Mouse (Mus musculus): ENCODE results near the gene Crabp1. TPM values are rescaled to one million over a fixed set of nuclear protein-coding genes. Genes with fewer than 3 reads are reported as not detected.

Gene Crabp1
- polyA plus RNA-seq, 1 experiment: 5.4 TPM

GRCm38 (mm10) chr9:54784003-54784402, 19.5 kb downstream of the Crabp1 start:
- Histone ChIP-seq H3K27ac (ENCODE audit: control insufficient read depth, insufficient read depth, low read length) (no peak overlapping the region), H3K27me3 (ENCODE audit: control insufficient read depth, insufficient read depth, low read length) (no peaks in the 10 kb centered on the region), H3K36me3 (ENCODE audit: control insufficient read depth, insufficient read depth, low read length) (no peaks in the 10 kb centered on the region), H3K4me1 (replicated peaks; ENCODE audit: control insufficient read depth, insufficient read depth, low read length) (no peaks in the 10 kb centered on the region), H3K4me3 (ENCODE audit: control insufficient read depth, insufficient read depth, low read length) (no peak overlapping the region)
- DNase-seq: no peak
- TF ChIP-seq CTCF (IDR thresholded peaks at IDR 0.05; ENCODE audit: borderline replicate concordance, control insufficient read depth, extremely low read depth, insufficient read depth, low read length, poor library complexity) (no peak), POLR2A (IDR thresholded peaks at IDR 0.05; ENCODE audit: control insufficient read depth, extremely low read depth, insufficient read depth, low read length, poor library complexity) (no peak)
- 80% methylated on average over 3 of the region's 3 CpGs for WGBS

- H3K27me3 ChIP-seq (ENCODE audit: control insufficient read depth, insufficient read depth, low read length): no peaks in the 10 kb centered on the region
- 85% methylated on average over 3 of the region's 3 CpGs for WGBS
- no peak overlapping the region for H3K27ac ChIP-seq (ENCODE audit: control insufficient read depth, insufficient read depth, low read length)
- TF ChIP-seq POLR2A (IDR thresholded peaks at IDR 0.05; ENCODE audit: control insufficient read depth, extremely low read depth, insufficient read depth, low read length, poor library complexity): no peak
- TF ChIP-seq CTCF (IDR thresholded peaks at IDR 0.05; ENCODE audit: borderline replicate concordance, control insufficient read depth, extremely low read depth, insufficient read depth, low read length, poor library complexity): no peak
- no peaks in the 10 kb centered on the region for H3K36me3 ChIP-seq (ENCODE audit: control insufficient read depth, insufficient read depth, low read length)
- H3K4me3 ChIP-seq (ENCODE audit: control insufficient read depth, insufficient read depth, low read length): no peak overlapping the region
- no peak for DNase-seq
- no peaks in the 10 kb centered on the region for H3K4me1 ChIP-seq (replicated peaks; ENCODE audit: control insufficient read depth, insufficient read depth, low read length)
Observed at GRCm38 (mm10) chr9:54785215-54785614, 20.7 kb downstream of the Crabp1 start.

- Histone ChIP-seq H3K4me3 (ENCODE audit: control insufficient read depth, insufficient read depth, low read length) (no peak overlapping the region), H3K27ac (ENCODE audit: control insufficient read depth, insufficient read depth, low read length) (no peak overlapping the region), H3K27me3 (ENCODE audit: control insufficient read depth, insufficient read depth, low read length) (no peaks in the 10 kb centered on the region), H3K36me3 (ENCODE audit: control insufficient read depth, insufficient read depth, low read length) (no peaks in the 10 kb centered on the region), H3K4me1 (replicated peaks; ENCODE audit: control insufficient read depth, insufficient read depth, low read length) (no peaks in the 10 kb centered on the region)
- TF ChIP-seq CTCF (IDR thresholded peaks at IDR 0.05; ENCODE audit: borderline replicate concordance, control insufficient read depth, extremely low read depth, insufficient read depth, low read length, poor library complexity): no peak
- TF ChIP-seq POLR2A (IDR thresholded peaks at IDR 0.05; ENCODE audit: control insufficient read depth, extremely low read depth, insufficient read depth, low read length, poor library complexity): no peak
- no peak for DNase-seq
- WGBS: 92% methylated on average over 1 of the region's 1 CpGs
Observed at GRCm38 (mm10) chr9:54786083-54786482, 21.5 kb downstream of the Crabp1 start.

- no peak for TF ChIP-seq CTCF (IDR thresholded peaks at IDR 0.05; ENCODE audit: borderline replicate concordance, control insufficient read depth, extremely low read depth, insufficient read depth, low read length, poor library complexity)
- no peak for TF ChIP-seq POLR2A (IDR thresholded peaks at IDR 0.05; ENCODE audit: control insufficient read depth, extremely low read depth, insufficient read depth, low read length, poor library complexity)
- WGBS: 53% methylated on average over 8 of the region's 8 CpGs
- Histone ChIP-seq H3K4me3 (ENCODE audit: control insufficient read depth, insufficient read depth, low read length) (no peak overlapping the region), H3K27me3 (ENCODE audit: control insufficient read depth, insufficient read depth, low read length) (no peaks in the 10 kb centered on the region), H3K4me1 (replicated peaks; ENCODE audit: control insufficient read depth, insufficient read depth, low read length) (no peaks in the 10 kb centered on the region), H3K36me3 (ENCODE audit: control insufficient read depth, insufficient read depth, low read length) (no peaks in the 10 kb centered on the region), H3K27ac (ENCODE audit: control insufficient read depth, insufficient read depth, low read length) (no peak overlapping the region)
- DNase-seq: no peak
Observed at GRCm38 (mm10) chr9:54787760-54788159, 23.2 kb downstream of the Crabp1 start.

- TF ChIP-seq POLR2A (IDR thresholded peaks at IDR 0.05; ENCODE audit: control insufficient read depth, extremely low read depth, insufficient read depth, low read length, poor library complexity): no peak
- TF ChIP-seq CTCF (IDR thresholded peaks at IDR 0.05; ENCODE audit: borderline replicate concordance, control insufficient read depth, extremely low read depth, insufficient read depth, low read length, poor library complexity): no peak
- Histone ChIP-seq H3K4me1 (replicated peaks; ENCODE audit: control insufficient read depth, insufficient read depth, low read length) (no peaks in the 10 kb centered on the region), H3K36me3 (ENCODE audit: control insufficient read depth, insufficient read depth, low read length) (no peaks in the 10 kb centered on the region), H3K27me3 (ENCODE audit: control insufficient read depth, insufficient read depth, low read length) (no peaks in the 10 kb centered on the region), H3K4me3 (ENCODE audit: control insufficient read depth, insufficient read depth, low read length) (no peak overlapping the region), H3K27ac (ENCODE audit: control insufficient read depth, insufficient read depth, low read length) (no peak overlapping the region)
- no peak for DNase-seq
- WGBS: 12% methylated on average over 5 of the region's 5 CpGs
Observed at GRCm38 (mm10) chr9:54790271-54790670, 25.7 kb downstream of the Crabp1 start.

- no peaks in the 10 kb centered on the region for H3K27me3 ChIP-seq (ENCODE audit: control insufficient read depth, insufficient read depth, low read length)
- H3K27ac ChIP-seq (ENCODE audit: control insufficient read depth, insufficient read depth, low read length): no peak overlapping the region
- WGBS: 60% methylated on average over 10 of the region's 10 CpGs
- no peaks in the 10 kb centered on the region for H3K4me1 ChIP-seq (replicated peaks; ENCODE audit: control insufficient read depth, insufficient read depth, low read length)
- no peak for DNase-seq
- no peak overlapping the region for H3K4me3 ChIP-seq (ENCODE audit: control insufficient read depth, insufficient read depth, low read length)
- no peaks in the 10 kb centered on the region for H3K36me3 ChIP-seq (ENCODE audit: control insufficient read depth, insufficient read depth, low read length)
- TF ChIP-seq CTCF (IDR thresholded peaks at IDR 0.05; ENCODE audit: borderline replicate concordance, control insufficient read depth, extremely low read depth, insufficient read depth, low read length, poor library complexity): no peak
- no peak for TF ChIP-seq POLR2A (IDR thresholded peaks at IDR 0.05; ENCODE audit: control insufficient read depth, extremely low read depth, insufficient read depth, low read length, poor library complexity)
Observed at GRCm38 (mm10) chr9:54801460-54801961, 37.0 kb downstream of the Crabp1 start.
